Mouse (Mus musculus): ENCODE measurements at regions not wholly inside any gene's neighbourhood (a gene's known extent, or its start where the extent isn't known, plus 50 kb on each side); places are given as distances from the start of the nearest gene placed in this dataset.

DNA sequence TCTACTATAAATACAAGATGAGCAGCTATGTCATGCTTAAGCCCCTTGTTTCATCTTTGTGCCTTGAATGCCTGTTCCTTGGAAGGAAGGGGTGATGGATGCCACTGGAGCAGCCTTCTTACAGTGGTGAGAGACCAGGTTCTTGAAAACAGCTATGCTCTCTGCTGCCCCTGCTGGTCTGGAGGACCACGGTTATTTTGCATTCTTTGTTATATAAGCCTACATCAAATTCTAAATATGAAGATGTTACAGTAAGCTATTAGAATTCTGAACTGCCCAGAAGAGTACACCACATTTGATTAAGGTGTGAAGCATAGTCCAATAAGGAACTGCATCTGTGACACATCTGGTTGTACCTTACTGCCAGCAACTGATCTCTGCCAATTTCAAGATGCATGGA lies 69.1 kb upstream of the Spag16 start:
- TF ChIP-seq POLR2A (IDR thresholded peaks at IDR 0.05; ENCODE audit: borderline replicate concordance, insufficient read depth, low read length) (no peak), CTCF (IDR thresholded peaks at IDR 0.05; ENCODE audit: borderline replicate concordance, insufficient read depth, low read depth, low read length) (no peak)

Measured in cerebellum, adult 2 months (tissue).